Mouse (Mus musculus): ENCODE results near the gene Apba3. TPM values are rescaled to one million over a fixed set of nuclear protein-coding genes. Genes with fewer than 3 reads are reported as not detected.

Apba3 gene
- total RNA-seq, 1 experiment: 72.3 TPM

DNA sequence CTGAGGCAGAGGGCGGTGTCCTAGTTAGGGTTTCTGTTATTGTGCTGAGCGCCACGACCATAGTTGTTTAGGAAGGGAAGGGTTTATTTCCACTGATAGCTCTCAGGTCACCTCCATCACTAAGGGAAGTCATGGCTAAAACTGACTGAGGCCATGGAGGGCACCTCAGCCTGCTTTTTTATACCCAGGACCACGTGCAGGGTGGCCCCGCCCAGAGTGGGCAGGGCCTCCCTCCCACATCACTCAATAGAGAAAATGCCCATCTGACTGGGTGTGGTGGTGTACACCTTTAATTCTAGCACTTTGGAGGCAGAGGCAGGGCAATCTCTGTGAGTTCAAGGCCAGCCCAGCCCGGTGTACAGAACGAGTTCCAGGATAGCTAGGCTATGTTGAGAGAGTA, 47.4 kb downstream of the Apba3 start:
- Histone ChIP-seq H3K36me3 (ENCODE audit: control insufficient read depth, insufficient read depth, low read length, poor library complexity, severe bottlenecking) (peaks cover 46% of the 10 kb centered on the region), H3K4me3 (ENCODE audit: insufficient read depth in 1 of 2, low read depth in 1 of 2, low read length in 2 of 2, poor library complexity in 1 of 2, severe bottlenecking in 1 of 2) (no peak overlapping the region)
- TF ChIP-seq ZNF384 (IDR thresholded peaks at IDR 0.05; ENCODE audit: low read depth, low read length): no peak
- TF ChIP-seq CHD2 (IDR thresholded peaks at IDR 0.05; ENCODE audit: low read depth, low read length): no peak
- TF ChIP-seq HCFC1 (IDR thresholded peaks at IDR 0.05; ENCODE audit: borderline replicate concordance, insufficient read depth, low read length): no peak
- no peak for TF ChIP-seq ZC3H11A (IDR thresholded peaks at IDR 0.05; ENCODE audit: borderline replicate concordance, low read depth, low read length)

DNA sequence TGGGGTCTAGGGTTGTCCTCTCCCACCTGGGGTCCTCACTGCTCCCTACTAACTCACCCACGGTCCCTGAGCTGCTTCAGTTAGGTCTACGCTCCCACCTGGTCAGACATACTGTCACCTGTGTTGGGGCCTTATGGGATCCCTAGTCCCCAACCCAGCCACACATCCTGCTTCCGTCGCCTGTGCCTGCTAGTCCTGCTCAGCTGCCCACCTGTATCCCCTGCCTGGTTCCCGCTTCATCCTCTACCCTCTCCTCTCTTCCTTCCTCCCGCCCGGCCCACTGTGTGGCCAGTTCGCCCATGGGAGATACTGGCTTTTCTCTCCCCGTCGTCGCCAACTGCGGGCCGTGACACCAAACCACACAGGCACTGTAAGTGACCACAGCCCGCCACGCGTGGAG, 48.8 kb downstream of the Apba3 start:
- Histone ChIP-seq H3K4me3 (ENCODE audit: insufficient read depth in 1 of 2, low read depth in 1 of 2, low read length in 2 of 2, poor library complexity in 1 of 2, severe bottlenecking in 1 of 2) (no peak overlapping the region), H3K9ac (ENCODE audit: insufficient read depth, low read depth, low read length, poor library complexity, severe bottlenecking) (no peak overlapping the region), H3K36me3 (ENCODE audit: control insufficient read depth, insufficient read depth, low read length, poor library complexity, severe bottlenecking) (peaks cover 42% of the 10 kb centered on the region), H3K4me1 (ENCODE audit: control insufficient read depth in 2 of 2, insufficient read depth in 2 of 2, low read length in 2 of 2, poor library complexity in 1 of 2) (peaks cover 0 to 15% of the 10 kb centered on the region in 2 experiments; a peak in 2 of 4 replicates), H3K27ac (ENCODE audit: insufficient read depth, low read depth, low read length, poor library complexity, severe bottlenecking) (no peak overlapping the region), H3K9me3 (ENCODE audit: control insufficient read depth, insufficient read depth, low read depth, low read length) (no peaks in the 10 kb centered on the region)
- in situ Hi-C loops (cut with MboI; ENCODE audit: low sequenced_read_pairs in 2 of 2, unreplicated experiment in 2 of 2): no loop called here
- DNase-seq (ENCODE audit: low read depth, low spot score): no peak
- TF ChIP-seq MAFK (IDR thresholded peaks at IDR 0.05; ENCODE audit: insufficient read depth, low read depth, low read length) (no peak), ZC3H11A (IDR thresholded peaks at IDR 0.05; ENCODE audit: borderline replicate concordance, low read depth, low read length) (no peak), HCFC1 (IDR thresholded peaks at IDR 0.05; ENCODE audit: borderline replicate concordance, insufficient read depth, low read length) (no peak), ZNF384 (IDR thresholded peaks at IDR 0.05; ENCODE audit: low read depth, low read length) (no peak), CHD2 (IDR thresholded peaks at IDR 0.05; ENCODE audit: low read depth, low read length) (no peak)

More for the DNA sequence above, 47.4 kb downstream of the Apba3 start:
- Histone ChIP-seq H3K4me1 (ENCODE audit: control insufficient read depth in 2 of 2, insufficient read depth in 2 of 2, low read length in 2 of 2, poor library complexity in 1 of 2) (peaks cover 0 to 11% of the 10 kb centered on the region in 2 experiments; a peak in 2 of 4 replicates), H3K9ac (ENCODE audit: insufficient read depth, low read depth, low read length, poor library complexity, severe bottlenecking) (no peak overlapping the region), H3K9me3 (ENCODE audit: control insufficient read depth, insufficient read depth, low read depth, low read length) (no peaks in the 10 kb centered on the region), H3K27ac (ENCODE audit: insufficient read depth, low read depth, low read length, poor library complexity, severe bottlenecking) (no peak overlapping the region)
- in situ Hi-C loops (cut with MboI; ENCODE audit: low sequenced_read_pairs in 2 of 2, unreplicated experiment in 2 of 2): no loop called here
- no peak for DNase-seq (ENCODE audit: low read depth, low spot score)

DNA sequence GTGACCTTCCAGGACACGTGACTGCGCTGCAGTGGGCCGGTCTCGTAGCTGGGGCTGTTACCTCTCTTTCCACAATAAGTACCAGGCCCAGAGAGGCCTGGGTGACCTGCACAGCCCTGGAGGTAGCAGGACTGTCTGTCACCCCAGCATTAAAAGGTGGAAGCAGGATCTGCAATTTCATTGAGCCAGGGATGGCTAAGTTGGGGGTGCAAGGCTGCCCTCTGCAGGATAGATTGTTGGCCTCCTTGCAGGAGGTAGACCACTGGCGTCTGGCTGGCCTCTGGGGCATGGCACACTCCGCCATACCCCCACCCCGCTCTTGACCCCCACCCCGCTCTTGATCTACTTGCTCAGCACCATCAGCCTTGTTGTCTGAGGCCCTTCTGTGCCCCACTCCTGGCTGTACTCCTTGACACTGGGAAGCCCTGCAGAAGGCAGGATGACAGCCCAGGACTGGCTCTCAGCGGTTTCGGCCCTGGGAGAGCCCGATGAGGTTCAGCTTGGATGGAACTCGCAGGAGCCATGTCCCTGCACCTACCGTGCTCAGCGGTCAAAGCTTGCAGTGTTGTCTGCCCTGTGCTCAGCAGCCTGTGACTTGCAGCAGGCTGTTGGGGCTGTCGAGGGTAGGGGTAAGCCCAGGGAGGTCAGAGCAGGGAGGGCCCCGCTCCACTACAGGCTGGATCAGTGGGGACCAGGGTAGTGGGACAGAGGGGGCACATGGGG, 49.7 kb downstream of the Apba3 start:
- no peak for DNase-seq (ENCODE audit: low read depth, low spot score)
- H3K9ac ChIP-seq (ENCODE audit: insufficient read depth, low read depth, low read length, poor library complexity, severe bottlenecking): peak overlapping the region; percentile 21
- H3K9me3 ChIP-seq (ENCODE audit: control insufficient read depth, insufficient read depth, low read depth, low read length): no peaks in the 10 kb centered on the region
- peaks cover 38% of the 10 kb centered on the region for H3K36me3 ChIP-seq (ENCODE audit: control insufficient read depth, insufficient read depth, low read length, poor library complexity, severe bottlenecking)
- TF ChIP-seq CHD2 (IDR thresholded peaks at IDR 0.05; ENCODE audit: low read depth, low read length) (no peak), HCFC1 (IDR thresholded peaks at IDR 0.05; ENCODE audit: borderline replicate concordance, insufficient read depth, low read length) (no peak), ZC3H11A (IDR thresholded peaks at IDR 0.05; ENCODE audit: borderline replicate concordance, low read depth, low read length) (no peak), MAFK (IDR thresholded peaks at IDR 0.05; ENCODE audit: insufficient read depth, low read depth, low read length) (no peak), ZNF384 (IDR thresholded peaks at IDR 0.05; ENCODE audit: low read depth, low read length) (no peak)
- H3K4me3 ChIP-seq (ENCODE audit: insufficient read depth in 1 of 2, low read depth in 1 of 2, low read length in 2 of 2, poor library complexity in 1 of 2, severe bottlenecking in 1 of 2): peak overlapping the region; percentile 35 to 60; a peak in 3 of 4 replicates
- H3K4me1 ChIP-seq (ENCODE audit: control insufficient read depth in 2 of 2, insufficient read depth in 2 of 2, low read length in 2 of 2, poor library complexity in 1 of 2): peaks cover 0 to 15% of the 10 kb centered on the region in 2 experiments; a peak in 2 of 4 replicates
- in situ Hi-C loops (cut with MboI; ENCODE audit: low sequenced_read_pairs in 2 of 2, unreplicated experiment in 2 of 2): no loop called here
- peak overlapping the region; percentile 6; the same call in 1 of the 2 replicates for H3K27ac ChIP-seq (ENCODE audit: insufficient read depth, low read depth, low read length, poor library complexity, severe bottlenecking)

DNA sequence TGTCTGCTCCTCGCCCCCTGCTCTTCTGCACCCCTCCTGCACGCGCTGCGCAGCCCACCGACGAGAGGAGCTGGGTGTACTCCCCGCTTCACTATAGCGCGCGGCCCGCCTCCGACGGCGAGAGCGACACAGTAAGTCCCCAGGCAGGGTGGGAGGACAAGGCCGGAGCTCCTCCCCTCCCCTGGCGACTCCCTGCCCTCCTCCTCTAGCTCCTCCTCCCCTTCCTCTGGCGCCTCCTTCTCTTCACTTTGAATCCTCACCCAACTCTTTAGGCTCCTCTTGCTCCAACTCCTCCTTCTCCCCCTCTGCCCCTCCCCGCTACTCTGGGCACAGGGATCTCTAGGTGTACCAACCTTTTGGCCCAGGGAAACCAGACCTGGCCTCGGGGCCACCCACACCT, 50.5 kb downstream of the Apba3 start:
- Histone ChIP-seq H3K9ac (ENCODE audit: insufficient read depth, low read depth, low read length, poor library complexity, severe bottlenecking) (peak overlapping the region; percentile 42; the same call in 1 of the 2 replicates), H3K36me3 (ENCODE audit: control insufficient read depth, insufficient read depth, low read length, poor library complexity, severe bottlenecking) (peaks cover 36% of the 10 kb centered on the region), H3K4me3 (ENCODE audit: insufficient read depth in 1 of 2, low read depth in 1 of 2, low read length in 2 of 2, poor library complexity in 1 of 2, severe bottlenecking in 1 of 2) (peak overlapping the region; percentile 35 to 60), H3K4me1 (ENCODE audit: control insufficient read depth in 2 of 2, insufficient read depth in 2 of 2, low read length in 2 of 2, poor library complexity in 1 of 2) (peaks cover 0 to 15% of the 10 kb centered on the region in 2 experiments; a peak in 2 of 4 replicates), H3K27ac (ENCODE audit: insufficient read depth, low read depth, low read length, poor library complexity, severe bottlenecking) (no peak overlapping the region), H3K9me3 (ENCODE audit: control insufficient read depth, insufficient read depth, low read depth, low read length) (no peaks in the 10 kb centered on the region)
- in situ Hi-C loops (cut with MboI; ENCODE audit: low sequenced_read_pairs in 2 of 2, unreplicated experiment in 2 of 2): no loop called here
- DNase-seq (ENCODE audit: low read depth, low spot score): peak; percentile 83
- TF ChIP-seq HCFC1 (IDR thresholded peaks at IDR 0.05; ENCODE audit: borderline replicate concordance, insufficient read depth, low read length): no peak
- no peak for TF ChIP-seq CHD2 (IDR thresholded peaks at IDR 0.05; ENCODE audit: low read depth, low read length)
- TF ChIP-seq MAFK (IDR thresholded peaks at IDR 0.05; ENCODE audit: insufficient read depth, low read depth, low read length): no peak

Data from ES-E14 (cell line).